8 mouse cellular contexts compared by ENCODE assay signal in genomic region chr4:32179707-32180241, GRCm38 (mm10). TPM values are rescaled to one million over a fixed set of nuclear protein-coding genes. Genes with fewer than 3 reads are reported as not detected.
A peak's percentile ranks its signal among the peaks of the same experiment; 100 is the strongest.
DNase-seq lines count a peak whose midpoint lies in the region; ATAC-seq and TF ChIP-seq lines count a peak whose summit lies in the region.

No protein-coding gene starts in this region.

- H3K4me1 ChIP-seq in intestine, embryonic 14.5 days (replicated peaks; ENCODE audit: control insufficient read depth, insufficient read depth, low read length) = peaks cover 14% of the 10 kb centered on the region
- H3K4me1 ChIP-seq in lung, postnatal 0 days (ENCODE audit: insufficient read depth, low read depth, low read length) = no peaks in the 10 kb centered on the region

- DNase-seq in CD4-positive, CD25-positive, alpha-beta regulatory T cell, adult 2 months (ENCODE audit: low read depth, low spot score) = peak; percentile 47
- DNase-seq in forelimb bud, embryonic 11.5 days (ENCODE audit: low read depth, low spot score) = peak; percentile 60
- peak; percentile 57 for DNase-seq in intestine, embryonic 14.5 days (ENCODE audit: low spot score)
- DNase-seq in lung, postnatal 0 days (ENCODE audit: low spot score) = peak; percentile 98
- no peak for DNase-seq in right cerebral cortex, adult 18-20 months
- no peak for DNase-seq in retina, postnatal 1 day
- no peak for DNase-seq in left cerebral cortex, adult 11 months (ENCODE audit: low spot score)

- no peaks in the 10 kb centered on the region for H3K27me3 ChIP-seq in intestine, embryonic 14.5 days (replicated peaks; ENCODE audit: control insufficient read depth, insufficient read depth, low read length)
- no peaks in the 10 kb centered on the region for H3K27me3 ChIP-seq in lung, postnatal 0 days (replicated peaks; ENCODE audit: insufficient read depth, low read length)

- no peaks in the 10 kb centered on the region for H3K36me3 ChIP-seq in intestine, embryonic 14.5 days (ENCODE audit: control insufficient read depth, insufficient read depth, low read length)
- no peaks in the 10 kb centered on the region for H3K36me3 ChIP-seq in lung, postnatal 0 days (ENCODE audit: insufficient read depth, low read length)

- peak; percentile 86 for TF ChIP-seq EP300 in lung, postnatal 0 days (IDR thresholded peaks at IDR 0.05)

- no peak overlapping the region for H3K4me3 ChIP-seq in intestine, embryonic 14.5 days (ENCODE audit: low read depth, low read length)
- no peak overlapping the region for H3K4me3 ChIP-seq in lung, postnatal 0 days (ENCODE audit: low read depth, low read length)

- H3K9me3 ChIP-seq in intestine, embryonic 14.5 days (ENCODE audit: control insufficient read depth, low read length) = no peaks in the 10 kb centered on the region
- no peaks in the 10 kb centered on the region for H3K9me3 ChIP-seq in lung, postnatal 0 days (ENCODE audit: low read length)

- H3K9ac ChIP-seq in intestine, embryonic 14.5 days (ENCODE audit: low read length) = no peak overlapping the region
- H3K9ac ChIP-seq in lung, postnatal 0 days (replicated peaks; ENCODE audit: low read depth) = 0 out of 2 replicates have a peak overlapping the region, but pooled peaks have one; percentile 1

- H3K27ac ChIP-seq in intestine, embryonic 14.5 days (ENCODE audit: low read depth) = peak overlapping the region; percentile 62
- peak overlapping the region; percentile 65 for H3K27ac ChIP-seq in lung, postnatal 0 days (ENCODE audit: low read length)

- peak overlapping the region; percentile 26 for H3K4me2 ChIP-seq in intestine, embryonic 14.5 days (ENCODE audit: low read length)
- H3K4me2 ChIP-seq in lung, postnatal 0 days (replicated peaks; ENCODE audit: low read depth, low read length) = peak overlapping the region; percentile 39; the same call in 1 of the 2 replicates

- TF ChIP-seq CTCF in lung, postnatal 0 days (IDR thresholded peaks at IDR 0.05) = no peak

- 21% methylated on average over 8 of the region's 8 CpGs for WGBS in intestine, embryonic 14.5 days
- WGBS in lung, postnatal 0 days = 23% methylated on average over 8 of the region's 8 CpGs

- peak; percentile 76 for ATAC-seq in activated CD4-positive, CD25-positive, alpha-beta regulatory T cell, adult 4 months
- ATAC-seq in intestine, embryonic 14.5 days (replicated peaks; ENCODE audit: low FRiP score, low TSS enrichment, low read depth) = peak; percentile 87
- ATAC-seq in lung, postnatal 0 days = peak; percentile 97

RNA-seq across cellular contexts. Expression of gene Bach2, which starts 58.8 kb away (rescaled TPM):
- 10 to 100 TPM; 11.8 to 17.2 TPM for polyA plus RNA-seq in activated CD4-positive, CD25-positive, alpha-beta regulatory T cell, adult 4 months (2017; shearing (Covaris generic))
- polyA plus RNA-seq in intestine, embryonic 14.5 days (2014; fragmentation: Nextera tagmentation; extraction: Ambion mirVana) = 6.7 and 8.4 TPM in 2 replicates
- polyA plus RNA-seq in lung, postnatal 0 days (2015; fragmentation: Nextera tagmentation; extraction: Ambion mirVana) = 8.7 and 8.8 TPM in 2 replicates

Comparison
In these comparisons a context has a peak if more than half of its experiments do, and no peak if none do; other contexts are left out.
1. DNase-seq: peak in CD4-positive, CD25-positive, alpha-beta regulatory T cell, adult 2 months (single experiment), forelimb bud, embryonic 11.5 days (single experiment), intestine, embryonic 14.5 days (single experiment) and lung, postnatal 0 days (single experiment); none in right cerebral cortex, adult 18-20 months (single experiment), retina, postnatal 1 day (single experiment) and left cerebral cortex, adult 11 months (single experiment).
2. Peak in every context shown above with its lines, with median percentiles within 50 percentile points of each other: ATAC-seq.